Mouse (Mus musculus) kidney, postnatal 14 days (tissue): ENCODE measurements around the gene Taf12.
"Not testable (repeated sequence)": the region's sequence is repeated elsewhere in the genome, so short reads cannot be mapped to it uniquely, and the experiment has no call there.

Source experiments
- DNase-seq: peaks from one replicate; pipeline ENCODE4 v3.0.0; 2022; ENCODE audit warnings: mixed read lengths

Gene Taf12

GRCm38 (mm10) chr4:132273166-132273565 lies 1.0 kb upstream of the Taf12 start:
- DNase-seq, result no peak

DNA sequence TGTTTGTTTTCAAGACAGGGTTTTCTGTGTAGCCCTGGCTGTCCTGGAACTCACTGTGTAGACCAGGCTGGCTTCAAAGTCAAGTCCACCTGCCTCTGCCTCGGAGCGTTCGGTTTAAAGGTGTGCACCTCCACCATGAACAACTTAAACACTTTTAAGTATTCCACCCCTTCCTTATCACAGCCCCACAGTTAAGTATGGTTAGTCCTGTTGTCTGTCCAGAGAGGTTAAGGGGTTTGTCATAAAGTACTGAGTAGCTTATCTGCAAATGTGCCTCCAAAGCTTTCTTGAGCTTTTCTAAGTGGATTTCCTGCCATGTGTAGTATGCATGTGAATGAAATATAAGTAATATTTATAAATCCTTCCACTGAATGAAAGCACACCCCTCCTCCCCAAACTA lies 1.8 kb downstream of the Taf12 start:
- DNase-seq, result no peak

GRCm38 (mm10) chr4:132288840-132289239 lies 14.7 kb downstream of the Taf12 start:
- not testable (repeated sequence) for DNase-seq

GRCm38 (mm10) chr4:132291056-132291455 lies 16.9 kb downstream of the Taf12 start:
- no peak for DNase-seq

DNA sequence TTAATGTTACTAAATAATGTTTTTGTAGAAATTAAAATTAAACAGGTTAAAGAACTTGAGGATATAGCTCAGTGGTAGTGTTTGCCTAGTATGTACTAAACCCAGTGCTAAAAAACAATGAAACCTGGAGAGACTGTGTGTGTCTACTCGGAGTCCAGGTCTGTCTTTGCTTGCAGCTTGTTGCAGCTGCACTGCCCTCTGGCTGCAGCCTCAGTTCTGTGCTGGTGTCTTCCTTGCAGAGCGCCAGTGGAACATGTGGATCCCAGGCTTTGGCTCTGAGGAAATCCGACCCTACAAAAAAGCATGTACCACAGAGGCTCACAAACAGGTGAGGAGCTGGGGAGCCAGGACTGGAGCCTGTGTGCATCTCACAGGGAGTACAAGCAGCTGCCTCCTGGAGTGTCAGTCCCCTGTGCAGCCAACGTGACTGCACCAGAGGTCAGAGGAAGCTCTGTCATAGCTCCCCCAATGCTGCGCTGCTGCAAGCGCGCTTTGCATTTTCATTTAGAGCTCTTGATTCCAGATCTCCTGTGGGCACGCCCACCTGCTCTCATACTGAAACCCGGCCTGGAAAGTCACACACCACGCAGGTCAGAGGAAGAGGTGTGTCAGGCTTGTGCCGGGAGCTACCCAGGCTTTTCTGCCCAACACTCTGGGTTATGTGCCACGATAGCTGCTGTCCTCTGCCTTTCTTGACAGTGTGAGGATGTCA lies 17.6 kb downstream of the Taf12 start:
- no peak for DNase-seq

GRCm38 (mm10) chr4:132292988-132293387 lies 18.8 kb downstream of the Taf12 start:
- DNase-seq, result peak; percentile 80

- DNase-seq, result peak; percentile 36
Measured at GRCm38 (mm10) chr4:132293682-132294240, 19.6 kb downstream of the Taf12 start.

DNA sequence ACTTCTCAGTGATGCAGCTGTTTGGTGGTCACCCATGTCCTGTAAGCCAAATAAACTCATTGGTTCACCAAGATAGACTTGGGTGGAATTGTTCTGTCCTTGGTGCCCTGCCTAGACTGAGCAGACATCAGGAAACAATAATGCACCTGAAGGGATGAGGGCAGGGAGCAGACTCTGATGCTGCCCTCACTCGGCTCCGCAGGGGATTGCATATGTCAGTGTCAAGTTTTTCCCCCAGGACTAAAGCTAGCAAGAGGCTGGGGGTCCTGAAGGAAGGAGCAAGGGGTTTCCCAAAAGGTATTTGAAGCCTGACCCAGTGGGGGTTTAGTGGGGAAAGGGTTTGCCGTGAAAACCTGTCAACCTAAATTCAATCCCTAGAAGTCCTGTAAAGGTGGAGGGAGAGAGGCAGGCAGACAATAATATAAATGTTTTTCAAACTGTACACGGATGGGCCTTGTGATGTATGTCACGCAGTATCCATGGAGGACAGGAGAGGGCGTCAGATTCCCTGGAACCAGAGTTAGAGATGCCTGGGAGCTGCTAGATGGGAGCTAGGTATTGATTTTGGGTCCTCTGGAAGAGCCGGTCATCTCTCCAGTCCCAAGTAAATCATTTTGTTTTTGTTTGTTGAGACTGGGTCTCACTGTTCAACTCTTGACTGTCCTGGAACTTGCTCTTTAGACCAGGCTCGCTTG lies 21.7 kb downstream of the Taf12 start:
- DNase-seq, result no peak

DNA sequence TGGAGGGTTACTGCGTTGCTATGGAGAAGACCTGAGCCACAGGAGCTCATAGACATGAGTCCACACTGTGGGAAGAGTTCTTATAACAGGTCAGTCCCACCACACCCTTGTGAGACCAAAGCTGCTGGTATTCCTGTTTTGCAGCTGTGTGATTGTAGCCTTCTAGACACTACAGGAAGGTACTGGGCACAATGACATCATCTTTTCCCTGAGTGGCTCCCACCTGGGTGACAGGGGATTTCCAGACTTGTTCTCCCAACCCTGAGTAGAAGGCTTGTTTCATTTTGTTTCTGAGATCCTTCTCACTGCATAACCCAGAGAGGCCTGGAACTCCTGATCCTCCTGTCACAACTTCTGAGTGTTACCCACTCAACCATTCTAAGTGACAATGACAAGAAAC lies 25.7 kb downstream of the Taf12 start:
- no peak for DNase-seq

GRCm38 (mm10) chr4:132301486-132301885 lies 27.3 kb downstream of the Taf12 start:
- DNase-seq, result no peak

DNA sequence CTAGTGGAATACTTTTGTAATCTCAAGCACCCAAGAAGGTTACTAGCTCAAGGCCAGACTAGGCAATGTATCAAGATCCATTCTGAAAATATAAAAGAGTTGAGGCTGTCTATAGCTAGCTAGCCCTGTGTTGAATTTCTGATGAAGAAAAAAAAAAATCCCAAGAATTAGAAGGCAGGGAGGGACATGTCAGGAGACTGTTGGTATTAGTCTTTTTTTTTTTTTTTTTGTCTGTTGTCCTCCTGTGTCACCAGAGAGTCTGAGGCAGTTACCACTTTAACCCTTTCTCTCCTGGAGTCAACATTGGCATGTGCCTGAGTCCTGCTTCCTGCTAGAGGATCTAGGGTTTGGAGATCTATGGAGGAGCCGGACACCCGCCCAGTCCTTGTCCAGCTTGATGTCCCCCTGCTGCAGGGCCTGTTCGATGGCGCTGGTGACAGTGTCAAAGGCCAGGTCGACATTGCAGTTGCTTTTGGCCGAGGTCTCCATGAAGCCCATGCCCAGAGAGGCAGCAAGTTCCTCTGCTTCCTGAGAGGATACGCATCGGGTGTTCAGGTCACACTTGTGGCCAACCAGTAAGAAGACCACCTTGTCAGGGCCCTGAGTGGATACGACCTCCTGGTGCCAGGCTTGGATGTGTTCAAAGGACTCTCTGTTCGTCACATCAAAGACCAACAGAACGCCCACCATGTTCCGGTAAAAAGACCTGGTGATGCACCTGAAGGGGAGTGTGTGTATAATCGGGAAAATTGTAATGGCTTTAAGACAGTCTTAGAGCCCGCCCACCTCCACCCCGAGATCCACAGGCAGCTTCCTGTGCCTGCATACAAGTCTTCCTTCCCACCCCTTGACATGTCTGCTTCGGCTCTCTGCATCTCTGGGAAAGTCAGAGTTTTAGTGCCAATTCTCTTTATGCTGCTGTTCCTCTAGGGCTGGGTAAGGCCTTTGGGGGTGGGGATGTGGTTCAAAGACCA lies 28.1 kb downstream of the Taf12 start:
- no peak for DNase-seq

DNA sequence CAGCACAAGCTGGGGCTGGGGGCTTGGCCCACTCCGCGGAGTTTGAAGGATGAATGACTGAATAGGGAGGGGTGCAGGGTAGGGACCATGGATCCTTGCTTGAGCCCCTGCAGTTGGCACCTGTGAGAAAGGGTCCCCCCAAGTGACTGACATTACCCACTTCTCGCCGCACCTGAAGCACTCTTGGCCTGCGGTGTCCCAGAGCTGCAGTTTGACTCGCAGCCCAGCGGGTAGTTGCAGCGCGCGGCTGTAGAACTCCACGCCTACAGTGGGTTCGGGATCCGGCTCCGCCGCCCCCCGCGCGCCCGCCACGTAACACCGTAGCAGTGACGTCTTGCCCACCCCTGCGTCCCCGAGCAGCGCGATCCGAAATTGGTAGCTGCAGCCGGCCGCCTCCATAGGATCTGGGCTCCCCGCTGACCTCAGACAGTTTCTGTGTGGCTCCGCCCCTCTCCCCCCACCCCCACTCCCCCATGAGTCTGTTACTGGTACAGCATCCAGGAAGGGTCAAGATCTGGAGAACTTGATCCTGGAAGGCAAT lies 28.8 kb downstream of the Taf12 start, which contains the start of gene Rab42:
TSS of gene Rab42 (minus strand) at position 447 of the 541 bp plus-strand sequence.
- peak; percentile 71 for DNase-seq

DNA sequence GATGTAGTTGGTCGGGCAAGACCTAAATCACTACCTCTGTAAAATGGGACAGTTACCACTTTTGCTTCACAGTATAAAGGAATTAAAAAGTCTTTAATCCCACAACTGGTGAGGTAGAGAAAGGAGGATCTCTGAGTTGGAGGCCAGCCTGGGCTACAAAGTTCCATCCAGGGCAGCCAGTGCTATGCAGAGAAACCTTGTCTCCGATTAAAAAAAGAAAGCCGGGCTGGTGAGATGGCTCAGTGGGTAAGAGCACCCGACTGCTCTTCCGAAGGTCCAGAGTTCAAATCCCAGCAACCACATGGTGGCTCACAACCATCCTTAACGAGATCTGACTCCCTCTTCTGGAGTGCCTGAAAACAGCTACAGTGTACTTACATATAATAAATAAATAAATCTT lies 29.3 kb downstream of the Taf12 start:
- not testable (repeated sequence) for DNase-seq

DNA sequence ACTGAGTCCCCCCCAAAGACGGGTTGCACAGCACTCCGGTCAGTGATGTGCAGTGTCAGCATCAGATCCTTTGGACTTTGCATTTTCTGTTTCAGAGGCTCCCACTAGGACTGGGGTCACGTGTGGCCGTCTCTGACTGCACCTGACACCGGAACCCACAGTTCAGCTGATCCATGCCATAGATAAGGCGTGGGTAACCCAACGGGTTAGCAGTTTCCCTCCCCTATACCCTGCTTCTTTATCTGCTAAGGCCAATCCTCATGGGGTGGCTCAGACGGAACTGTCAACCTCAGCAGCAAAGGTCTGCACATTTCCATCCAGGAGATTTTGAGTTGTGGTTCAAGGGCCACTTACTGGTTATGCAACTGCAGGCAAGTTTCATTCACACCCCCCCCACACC lies 31.1 kb downstream of the Taf12 start:
- DNase-seq, result peak; percentile 53

GRCm38 (mm10) chr4:132306004-132306403 lies 31.8 kb downstream of the Taf12 start:
- no peak for DNase-seq

GRCm38 (mm10) chr4:132308437-132309139 lies 34.4 kb downstream of the Taf12 start:
- DNase-seq, result peak; percentile 94

- no peak for DNase-seq
Measured at GRCm38 (mm10) chr4:132309140-132309848, 35.1 kb downstream of the Taf12 start.

DNA sequence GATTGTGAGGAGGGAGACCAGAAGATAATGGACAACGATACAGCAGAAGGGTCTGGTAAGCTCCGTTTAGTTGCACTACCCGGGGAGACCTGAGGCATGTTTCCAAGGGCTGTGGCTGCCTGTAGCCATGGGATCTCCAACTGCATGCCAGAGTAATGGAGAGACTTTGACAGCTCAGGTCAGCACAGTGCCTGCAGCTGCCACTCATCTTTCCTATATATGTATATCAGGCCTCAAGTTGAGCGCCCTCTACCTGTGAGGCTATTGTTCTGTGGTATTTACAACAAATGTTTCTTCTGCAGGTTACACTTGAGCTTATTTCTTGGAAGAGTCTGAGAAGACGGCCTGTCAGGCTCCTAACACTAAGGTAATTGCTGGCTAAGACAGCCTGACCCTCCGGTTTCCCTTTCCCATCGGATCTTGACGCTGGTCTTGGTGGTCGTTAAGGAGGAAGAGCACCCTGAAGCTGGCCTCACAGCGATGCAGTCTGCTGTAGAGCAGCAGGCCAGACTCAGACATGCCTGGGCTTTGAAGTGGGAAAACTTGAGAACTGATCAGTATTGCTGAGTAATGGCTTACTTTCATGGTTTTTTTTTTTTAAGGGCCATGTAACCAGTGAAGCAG lies 35.8 kb downstream of the Taf12 start:
- DNase-seq, result peak; percentile 59

DNA sequence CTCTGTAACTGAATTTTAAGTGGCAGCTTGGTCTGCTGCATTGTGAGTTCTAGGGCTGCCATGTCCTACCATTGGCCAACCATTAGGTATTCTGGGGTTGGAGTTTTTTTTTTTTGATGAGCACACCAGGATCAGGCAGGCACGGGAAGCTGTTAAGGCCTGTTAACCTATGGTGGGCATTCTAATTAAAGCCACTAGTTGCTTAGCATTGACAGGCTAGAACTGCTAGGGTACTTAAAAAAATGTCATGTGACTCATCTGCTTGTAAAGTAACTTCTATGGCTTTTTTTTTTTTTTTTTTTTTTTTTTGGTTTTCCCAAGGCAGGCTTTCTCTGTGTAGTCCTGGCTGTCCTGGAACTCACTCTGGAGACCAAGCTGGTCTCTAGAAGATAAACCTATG lies 37.0 kb downstream of the Taf12 start:
- DNase-seq, result no peak

GRCm38 (mm10) chr4:132311801-132312200 lies 37.6 kb downstream of the Taf12 start:
- DNase-seq, result no peak

DNA sequence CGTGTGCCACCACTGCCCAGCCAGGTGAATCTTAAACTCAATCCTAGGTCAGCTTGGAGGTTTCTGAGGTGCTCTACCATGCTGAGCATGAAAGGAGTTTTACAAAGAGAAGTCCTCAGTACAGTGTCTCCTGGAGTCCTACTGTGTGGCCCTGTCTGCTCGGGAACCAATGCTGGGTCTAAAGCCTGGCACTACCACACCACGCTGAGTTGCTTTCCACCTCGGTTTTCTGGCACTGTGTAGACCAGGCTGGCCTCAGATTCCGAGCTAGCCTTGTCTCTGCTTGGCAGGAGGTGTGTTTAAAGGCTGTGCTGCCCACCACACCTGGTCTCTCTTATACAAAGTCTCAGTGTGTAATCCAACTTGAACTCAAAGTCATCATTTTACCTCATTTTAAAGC lies 38.5 kb downstream of the Taf12 start:
- DNase-seq, result no peak
